Mouse (Mus musculus) neural tube, embryonic 10.5 days (tissue): Measurements from ENCODE around the gene Mto1.
A peak's percentile ranks its signal among the peaks of the same experiment; 100 is the strongest.
"Not testable (repeated sequence)": the region's sequence is repeated elsewhere in the genome, so short reads cannot be mapped to it uniquely, and the experiment has no call there.

Experiments used
- DNase-seq: peaks from one replicate; pipeline ENCODE4 v3.0.0-alpha.2; 2017; ENCODE audit warnings: low spot score; ENCODE audit errors: extremely low spot score

The Mto1 gene

DNA sequence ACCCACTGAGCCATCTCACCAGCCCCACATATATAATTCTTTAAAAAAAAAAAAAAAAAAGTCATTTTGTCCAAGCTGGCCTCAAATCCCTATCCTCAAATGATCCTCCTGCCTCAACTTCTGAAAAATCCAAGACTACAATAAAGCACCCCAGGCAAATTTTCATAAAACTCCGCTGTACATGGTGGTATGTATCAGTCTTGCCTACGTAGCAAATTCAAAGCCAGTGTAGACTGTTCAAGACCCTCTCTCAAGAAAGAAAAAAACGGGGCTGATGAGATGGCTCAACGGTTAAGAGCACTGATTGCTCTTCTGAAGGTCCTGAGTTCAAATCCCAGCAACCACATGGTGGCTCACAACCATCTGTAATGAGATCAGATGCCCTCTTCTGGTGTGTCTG lies 27.9 kb downstream of the Mto1 start:
- DNase-seq, result peak; percentile 34

DNA sequence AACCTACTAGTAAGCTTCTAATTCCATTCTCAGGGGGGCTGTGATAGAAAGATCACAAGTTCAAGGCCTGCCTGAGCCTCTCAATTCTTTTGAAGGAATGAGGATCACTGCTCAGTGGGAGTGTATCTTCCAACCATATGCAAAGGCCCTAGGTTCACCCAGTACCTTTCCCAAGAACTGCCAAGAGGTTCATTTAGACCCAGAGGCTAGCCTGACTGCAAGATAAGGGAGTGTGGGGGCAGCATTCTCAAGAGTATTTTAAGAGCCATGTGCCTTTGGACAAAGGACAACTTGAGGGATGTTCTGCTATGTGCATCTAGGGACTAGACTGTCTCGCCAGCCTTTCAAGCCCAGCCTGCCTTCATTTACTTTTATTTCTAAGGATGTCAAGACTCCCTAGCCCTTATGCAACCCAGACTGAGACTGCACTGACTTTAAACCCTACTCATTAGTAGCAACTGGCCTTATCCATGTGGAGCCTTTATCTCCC lies 28.6 kb downstream of the Mto1 start:
- peak; percentile 58 for DNase-seq

DNA sequence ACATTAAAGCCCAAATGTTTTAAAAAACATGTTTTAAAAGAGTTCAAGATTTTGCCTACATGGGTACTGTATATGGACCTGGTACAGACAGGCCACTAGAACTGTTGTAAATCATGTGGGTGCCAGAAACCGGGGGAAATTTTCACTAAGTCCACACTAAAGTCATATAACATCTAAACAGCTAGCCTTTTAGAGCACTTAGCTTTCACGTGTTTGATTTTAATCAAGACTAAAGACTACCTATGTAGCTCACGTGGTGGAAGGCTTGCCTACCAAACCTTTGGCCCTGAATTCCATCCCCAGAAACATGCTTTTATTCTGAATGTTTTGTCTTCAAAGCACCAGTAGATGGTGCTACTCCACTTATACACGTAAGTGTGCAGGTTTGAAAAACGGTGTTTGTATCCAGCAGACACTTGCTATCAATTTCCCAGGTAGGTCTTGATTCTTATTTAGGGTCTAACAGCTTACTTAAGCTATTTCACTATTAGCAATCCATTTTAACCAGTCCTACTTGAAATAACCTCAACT lies 29.1 kb downstream of the Mto1 start:
- DNase-seq, result peak; percentile 26

DNA sequence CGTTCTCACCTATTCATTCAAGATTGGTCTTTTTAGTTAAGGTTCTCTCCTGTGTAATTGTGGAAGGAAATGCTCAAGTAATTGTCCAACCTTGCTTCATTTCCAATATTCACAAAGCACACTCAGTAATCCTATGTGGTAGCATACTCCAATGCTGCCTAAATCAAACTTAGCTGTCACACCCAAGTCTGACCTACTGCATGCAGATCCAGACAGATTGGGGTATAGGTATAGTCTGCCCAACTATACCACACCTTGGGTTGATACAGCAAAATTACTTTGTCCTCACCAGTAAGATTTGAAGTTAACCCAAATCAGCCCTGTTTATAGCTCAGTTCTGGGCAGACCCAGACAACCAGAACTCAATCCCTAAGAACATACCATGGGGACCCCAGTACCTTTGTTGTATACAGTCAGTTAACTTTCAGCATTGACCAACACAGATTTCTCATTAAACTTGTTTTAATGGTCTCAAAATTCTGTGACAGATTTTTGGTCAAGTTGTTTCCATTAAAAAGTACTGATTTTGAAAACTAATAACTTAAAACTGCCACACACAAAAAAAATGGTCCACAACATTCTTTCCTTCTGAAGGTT lies 30.1 kb downstream of the Mto1 start:
- not testable (repeated sequence) for DNase-seq

DNA sequence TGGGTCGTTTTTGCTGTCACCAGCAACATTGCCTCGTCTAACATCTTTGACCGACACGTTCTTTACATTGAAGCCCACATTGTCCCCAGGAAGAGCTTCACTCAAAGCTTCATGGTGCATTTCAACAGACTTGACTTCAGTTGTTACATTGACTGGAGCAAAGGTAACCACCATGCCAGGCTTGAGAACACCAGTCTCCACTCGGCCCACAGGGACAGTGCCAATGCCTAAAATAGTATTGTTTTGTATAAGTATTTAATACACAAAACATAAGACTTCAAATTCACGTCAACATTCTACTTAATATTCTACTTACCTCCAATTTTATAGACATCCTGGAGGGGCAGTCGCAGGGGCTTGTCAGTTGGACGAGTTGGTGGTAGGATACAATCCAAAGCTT lies 31.3 kb downstream of the Mto1 start:
- DNase-seq, result not testable (repeated sequence)

DNA sequence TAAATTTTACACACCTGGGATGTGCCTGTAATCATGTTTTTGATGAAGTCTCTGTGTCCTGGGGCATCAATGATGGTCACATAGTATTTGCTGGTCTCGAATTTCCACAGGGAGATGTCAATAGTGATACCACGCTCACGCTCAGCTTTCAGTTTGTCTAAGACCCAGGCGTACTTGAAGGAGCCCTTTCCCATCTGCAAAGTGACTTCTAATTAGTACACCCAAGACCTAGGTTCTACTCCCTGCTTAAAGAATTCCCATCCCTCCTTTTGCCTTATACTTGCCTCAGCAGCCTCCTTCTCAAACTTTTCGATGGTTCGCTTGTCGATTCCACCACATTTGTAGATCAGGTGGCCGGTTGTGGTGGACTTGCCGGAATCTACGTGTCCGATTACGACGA lies 32.2 kb downstream of the Mto1 start:
- not testable (repeated sequence) for DNase-seq

DNA sequence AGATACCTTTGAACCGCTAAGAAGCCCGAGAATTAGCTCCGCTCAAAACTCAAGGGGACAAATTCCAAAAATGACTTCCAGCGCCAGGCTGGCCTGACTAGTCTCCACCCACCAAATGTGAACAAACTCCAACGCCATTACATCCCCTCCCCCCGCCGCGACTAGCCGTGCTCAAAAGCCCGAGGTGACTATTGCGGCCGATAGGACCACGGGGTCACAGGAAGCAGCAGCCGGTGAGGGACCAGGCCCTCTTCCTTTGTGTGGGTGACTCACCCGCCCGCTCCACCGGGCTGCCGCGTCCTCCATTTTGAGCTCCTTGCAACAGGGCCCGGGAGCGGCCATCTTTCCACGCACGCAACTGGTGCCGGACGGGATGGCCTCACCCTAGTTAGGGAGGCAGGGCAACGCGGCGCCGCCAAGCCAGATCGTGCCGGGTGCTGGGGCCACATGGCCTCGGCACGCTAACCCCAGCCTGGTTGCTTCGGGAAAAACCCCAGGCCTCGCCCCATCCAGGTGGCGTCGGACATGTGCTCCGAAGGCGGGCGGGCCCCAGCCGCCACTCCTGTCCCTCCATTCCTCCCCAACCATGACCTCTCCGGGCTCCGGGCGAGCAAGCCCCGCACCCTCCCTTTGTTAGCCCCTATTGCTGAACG lies 32.8 kb downstream of the Mto1 start:
- DNase-seq, result peak; percentile 75

DNA sequence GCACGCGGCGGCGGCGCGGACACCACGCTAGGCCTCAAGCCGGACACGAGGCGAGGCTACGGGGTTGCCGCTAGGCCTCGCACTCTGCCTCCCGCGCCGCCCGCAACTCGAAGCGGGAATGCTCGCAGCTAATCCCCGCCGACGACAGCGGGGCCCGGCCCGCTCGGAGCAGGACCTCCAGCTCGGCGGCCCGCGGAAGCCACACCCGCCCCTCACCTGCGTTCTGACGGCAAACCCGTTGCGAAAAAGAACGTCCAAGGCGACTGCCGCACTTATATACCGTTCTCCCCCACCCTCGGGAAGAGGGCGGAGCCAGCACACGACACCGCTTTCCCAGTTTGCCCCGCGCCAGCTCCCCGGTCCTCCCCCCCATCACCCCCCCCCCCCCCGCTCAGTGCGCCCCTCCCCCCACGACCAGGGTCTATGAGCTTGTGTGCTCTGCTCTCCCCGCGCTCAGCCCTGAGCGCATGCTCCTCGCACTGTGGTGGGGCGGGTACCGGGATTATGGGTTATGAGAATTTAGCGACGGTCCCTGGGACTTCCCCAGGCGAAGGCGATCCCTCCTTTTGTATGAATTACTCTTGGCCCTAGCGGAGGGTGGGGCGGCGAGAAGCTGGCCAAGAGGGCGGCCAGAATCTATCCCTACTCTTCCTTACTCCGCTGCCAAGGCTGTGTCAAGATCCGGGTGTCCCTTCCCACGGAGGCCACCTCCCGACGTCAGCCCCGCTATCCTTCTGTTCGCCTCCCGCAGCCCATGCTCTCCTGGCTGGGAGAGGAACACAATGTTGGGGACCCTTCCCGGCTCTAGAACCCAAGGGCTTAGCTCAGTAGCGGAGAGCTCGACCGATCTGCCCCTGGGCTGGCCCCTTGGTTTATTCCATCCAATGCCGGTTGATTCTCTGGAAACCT lies 33.7 kb downstream of the Mto1 start:
- DNase-seq, result peak; percentile 98

DNA sequence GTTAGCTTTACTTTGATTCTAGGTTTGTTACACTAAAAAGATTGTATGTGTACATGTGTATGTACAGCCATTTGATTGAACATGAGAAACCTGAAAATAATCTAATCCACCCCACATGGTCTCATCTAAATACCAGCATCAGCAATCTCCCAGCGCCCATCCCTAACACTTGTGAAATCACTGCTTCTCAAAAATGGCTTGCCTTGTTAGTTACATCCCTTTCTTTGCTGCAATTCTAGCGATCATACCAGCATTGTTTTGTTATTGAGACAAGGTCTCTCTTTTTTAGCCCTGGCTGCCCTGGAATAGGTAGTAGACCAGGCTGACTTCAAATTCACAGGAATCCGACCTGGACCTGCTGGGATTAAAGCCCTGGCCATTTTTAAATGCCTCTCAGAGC lies 34.4 kb downstream of the Mto1 start:
- no peak for DNase-seq

DNA sequence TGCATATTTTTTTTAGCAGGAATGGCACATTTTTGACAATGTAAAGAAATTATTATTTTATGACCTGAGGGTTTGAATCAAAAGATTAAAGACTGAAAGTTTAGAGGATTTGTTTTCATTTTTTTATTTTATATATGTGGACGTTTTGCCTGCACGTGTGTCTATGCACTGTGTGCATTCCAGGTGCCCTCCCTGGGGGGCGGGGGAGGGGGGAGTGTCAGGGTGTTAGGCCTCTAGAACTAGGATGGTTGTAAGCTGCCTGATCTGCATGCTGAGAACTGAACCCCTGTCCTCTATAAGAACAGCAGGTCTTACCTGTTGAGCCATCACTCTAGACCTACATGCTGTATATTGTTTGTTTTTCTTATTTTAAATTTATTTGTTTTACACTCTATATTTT lies 36.7 kb downstream of the Mto1 start:
- no peak for DNase-seq

DNA sequence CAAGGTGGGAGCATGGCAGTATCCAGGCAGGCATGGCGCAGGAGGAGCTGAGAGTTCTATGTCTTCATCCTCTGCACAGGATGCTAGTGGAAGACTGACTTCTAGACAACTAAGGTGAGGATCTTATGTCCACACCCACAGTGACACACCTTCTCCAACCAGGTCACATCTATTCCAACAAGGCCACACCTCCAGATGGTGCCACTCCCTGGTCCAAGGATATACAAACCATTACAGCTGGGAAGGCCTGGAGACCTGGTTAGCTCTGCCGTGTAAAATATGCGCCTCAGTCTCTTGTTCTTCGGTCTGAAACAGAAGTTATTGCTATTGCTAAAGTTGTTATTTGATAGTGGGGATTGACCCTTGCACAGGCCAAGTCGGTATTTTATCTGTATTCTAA lies 40.0 kb downstream of the Mto1 start:
- DNase-seq, result not testable (repeated sequence)

DNA sequence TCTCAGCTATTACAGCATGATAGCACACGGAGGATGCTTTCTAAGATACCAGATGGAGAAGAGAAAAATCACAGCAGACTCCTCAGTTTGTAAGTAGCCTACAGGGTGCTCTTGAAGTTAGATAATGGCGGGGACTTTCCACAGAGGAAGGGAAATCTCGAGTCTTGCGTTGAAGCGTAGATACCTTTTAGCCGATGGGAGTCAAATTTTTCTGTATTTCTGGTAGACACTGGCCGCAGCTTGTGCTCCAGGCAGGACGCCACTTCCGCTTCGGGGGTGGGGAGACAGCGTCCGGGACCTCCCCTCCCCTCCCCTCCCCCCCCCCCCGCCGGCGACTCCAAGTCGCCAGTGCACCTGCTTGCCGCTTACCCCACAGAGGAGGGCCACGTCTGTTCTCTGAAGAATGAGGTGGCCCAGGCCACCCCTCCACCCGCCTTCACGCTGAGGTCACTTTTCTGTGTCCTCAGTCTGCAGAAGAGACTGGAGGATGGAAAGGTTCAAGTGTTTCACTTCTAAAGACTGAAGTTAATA lies 40.9 kb downstream of the Mto1 start, which contains the start of gene Eef1a1:
Gene Eef1a1, minus strand, starts transcription at position 262 of the 531 bp plus-strand sequence.
- DNase-seq, result peak; percentile 52

DNA sequence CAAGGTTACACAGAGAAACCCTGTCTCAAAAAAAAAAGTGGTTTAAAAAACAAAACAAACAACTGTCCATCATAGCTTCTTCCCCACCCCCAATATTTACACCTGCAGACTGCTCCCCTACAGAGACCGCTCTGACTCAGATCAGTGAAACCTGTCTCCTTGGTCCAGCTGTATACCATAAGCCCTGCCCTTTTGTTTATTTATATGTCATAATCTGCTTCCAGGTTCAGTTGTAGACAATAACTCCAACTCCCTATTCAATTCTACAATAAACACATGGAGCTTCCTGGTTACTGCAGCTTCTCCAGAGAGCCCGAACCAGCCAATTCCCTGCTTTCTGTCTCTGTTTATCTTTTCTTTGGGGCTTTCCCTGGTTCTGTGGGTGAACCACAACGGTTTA lies 43.2 kb downstream of the Mto1 start:
- DNase-seq, result no peak

DNA sequence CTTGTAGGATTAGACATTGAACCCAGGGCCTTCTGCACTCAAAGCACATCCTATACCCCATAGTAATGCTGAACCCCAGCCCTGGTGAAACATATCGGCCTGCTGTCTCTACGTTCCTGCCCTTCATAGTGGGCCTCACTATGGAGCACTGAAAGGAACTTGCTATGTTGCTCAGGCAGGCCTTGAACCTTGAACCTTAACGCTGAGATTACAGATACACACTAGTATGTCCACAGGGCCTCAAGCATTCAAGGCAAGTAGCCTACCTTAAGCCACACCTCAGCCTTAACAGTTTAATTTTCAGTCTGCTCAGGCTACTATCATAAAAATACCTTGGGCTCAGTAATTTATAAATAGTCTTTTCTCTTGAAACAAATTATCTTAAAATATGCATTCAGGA lies 44.2 kb downstream of the Mto1 start:
- no peak for DNase-seq

DNA sequence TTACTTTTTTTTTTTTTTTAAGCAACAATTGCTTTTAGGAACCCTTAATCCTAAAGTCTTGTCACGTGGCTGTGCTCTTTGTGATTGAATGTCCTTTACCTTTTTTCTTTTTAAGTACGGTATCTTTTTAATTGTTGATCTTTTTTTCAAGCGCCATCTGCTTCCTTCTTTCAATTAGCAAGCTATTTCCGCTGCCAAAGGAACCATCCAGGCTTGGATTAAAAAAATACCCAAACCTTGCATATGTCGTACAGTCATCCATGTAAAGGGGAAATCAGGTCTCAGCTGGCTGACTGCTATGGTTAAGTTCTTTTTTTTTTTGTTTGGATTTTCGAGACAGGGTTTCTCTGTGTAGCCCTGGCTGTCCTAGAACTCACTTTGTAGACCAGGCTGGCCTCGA lies 45.2 kb downstream of the Mto1 start:
- no peak for DNase-seq

DNA sequence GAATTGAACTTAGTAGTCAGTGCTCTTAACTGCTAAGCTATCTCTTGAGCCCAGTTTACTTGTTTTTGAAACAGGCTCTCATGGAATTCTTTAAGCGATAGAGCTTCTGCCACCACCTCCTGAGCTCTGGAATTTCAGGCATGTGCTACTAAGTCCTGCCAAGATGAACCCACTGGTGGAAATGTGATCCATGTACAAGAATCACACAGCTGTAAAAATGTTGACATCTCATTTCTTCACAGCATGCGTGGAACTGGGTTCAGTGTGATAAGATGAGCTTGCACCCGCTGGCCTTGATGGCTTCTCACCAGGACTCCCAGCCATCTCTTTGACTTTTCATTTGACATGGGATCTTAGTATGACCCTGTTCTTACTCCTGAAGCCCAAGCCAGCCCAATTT lies 52.4 kb downstream of the Mto1 start:
- DNase-seq, result no peak

DNA sequence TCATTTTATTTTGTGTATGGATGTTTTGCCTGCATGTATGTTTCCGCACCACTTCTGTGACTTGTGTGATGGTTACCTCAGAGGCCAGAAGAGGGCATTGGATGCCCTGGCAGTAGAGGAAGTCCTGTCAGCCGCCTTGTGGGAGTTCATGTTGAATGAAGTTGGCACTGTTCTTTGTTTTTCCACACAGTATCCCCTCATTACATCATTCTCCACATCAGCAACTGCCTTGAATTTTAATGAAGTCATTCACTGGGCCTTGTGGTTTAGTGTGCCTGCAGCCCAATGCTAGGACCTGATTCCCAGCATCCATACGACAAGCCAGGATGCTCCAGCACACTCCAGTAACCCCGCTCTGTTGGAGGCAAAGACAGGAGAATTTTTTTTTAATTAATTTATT lies 53.3 kb downstream of the Mto1 start:
- DNase-seq, result no peak

DNA sequence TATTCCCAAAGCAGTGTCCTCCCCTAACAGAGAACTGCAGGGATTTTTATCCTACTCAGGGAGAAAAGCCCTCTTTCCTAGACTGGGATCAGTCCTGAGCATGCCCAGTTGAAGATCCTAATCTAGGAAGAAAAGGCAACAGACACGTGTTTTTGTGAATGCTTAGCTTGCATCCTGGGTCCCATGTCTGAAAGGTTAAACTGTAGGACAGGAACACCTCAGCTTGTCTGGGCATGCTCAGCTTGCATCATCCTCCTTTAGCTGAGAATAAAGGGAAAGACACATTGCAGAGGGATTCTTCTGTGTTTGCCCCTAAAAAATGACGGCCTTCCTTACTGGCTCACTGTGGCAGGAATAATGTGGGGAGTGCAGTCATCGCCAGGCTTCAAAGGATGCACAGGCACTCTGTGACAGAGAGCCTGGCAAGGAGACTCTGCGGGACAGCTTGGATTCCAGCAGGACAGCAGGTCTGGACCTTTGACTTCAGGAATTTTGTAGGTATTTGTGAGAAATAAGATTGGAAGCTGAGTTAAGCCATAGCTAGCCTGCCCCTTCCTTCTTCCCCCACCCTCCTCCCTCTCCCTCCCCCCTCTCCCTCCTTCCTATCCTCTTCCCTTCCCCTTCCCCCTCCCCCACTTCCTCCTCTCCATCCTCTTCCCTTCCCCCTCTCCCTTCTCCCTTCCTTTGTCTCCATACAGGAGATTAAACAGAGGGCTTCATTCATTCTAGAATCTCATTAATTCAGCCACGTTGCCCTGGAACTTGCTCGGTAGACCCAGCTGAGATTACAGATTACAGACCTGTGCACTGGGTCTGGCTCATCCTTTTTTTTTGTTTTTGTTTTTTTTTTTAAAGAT lies 55.4 kb downstream of the Mto1 start:
- DNase-seq, result peak; percentile 62

DNA sequence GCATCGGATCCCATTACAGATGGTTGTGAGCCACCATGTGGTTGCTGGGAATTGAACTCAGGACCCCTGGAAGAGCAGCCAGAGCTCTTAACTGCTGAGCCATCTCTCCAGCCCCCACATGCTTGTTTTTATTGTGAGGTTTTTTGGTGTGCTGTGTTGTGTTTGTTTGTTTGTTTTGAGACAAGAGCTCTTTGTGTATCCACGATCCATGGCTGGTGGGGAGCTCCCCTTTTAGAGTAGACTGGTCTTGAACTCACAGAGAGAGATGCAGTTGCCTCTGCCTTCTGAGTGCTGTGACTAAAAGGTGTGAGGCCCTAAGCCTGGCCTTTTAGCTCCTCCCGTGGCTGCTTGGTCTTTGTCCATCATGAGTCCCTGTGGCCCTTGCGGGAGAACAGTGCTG lies 56.1 kb downstream of the Mto1 start:
- DNase-seq, result no peak

DNA sequence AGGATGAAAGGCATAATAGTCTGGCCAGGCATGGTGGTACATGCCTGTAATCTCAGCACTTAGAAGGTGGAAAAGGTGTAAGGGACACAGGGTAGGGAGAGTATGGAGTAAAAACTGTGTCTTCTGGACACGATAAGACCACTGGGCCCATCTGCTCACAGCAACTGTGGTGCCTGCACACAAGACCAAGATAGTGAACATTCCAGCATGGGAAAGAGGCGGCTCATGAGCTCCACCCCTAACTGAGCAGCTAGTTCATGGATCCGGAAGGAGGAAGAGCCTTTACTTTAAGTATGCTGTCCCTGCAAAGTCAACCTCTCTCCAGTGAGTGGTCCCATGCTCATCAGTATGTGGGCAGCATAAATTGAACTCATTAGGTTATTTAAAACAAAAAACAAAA lies 56.7 kb downstream of the Mto1 start:
- DNase-seq, result no peak

DNA sequence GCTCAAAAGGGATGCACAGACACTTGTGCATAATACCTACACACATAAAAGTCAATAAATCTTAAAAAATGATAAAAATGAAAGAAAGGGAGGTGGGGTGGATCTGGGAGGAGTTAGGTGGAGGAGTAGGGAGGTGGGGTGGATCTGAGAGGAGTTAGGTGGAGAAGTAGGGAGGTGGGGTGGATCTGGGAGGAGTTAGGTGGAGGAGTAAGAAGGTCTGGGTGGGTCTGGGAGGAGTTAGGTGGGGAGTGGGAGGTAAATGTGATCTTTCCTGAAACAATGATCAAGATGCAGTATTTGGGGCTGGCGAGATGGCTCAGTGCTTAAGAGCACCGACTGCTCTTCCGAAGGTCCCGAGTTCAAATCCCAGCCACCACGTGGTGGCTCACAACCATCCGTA lies 57.2 kb downstream of the Mto1 start:
- DNase-seq, result no peak
